Mouse (Mus musculus): ENCODE data around the gene Efr3b. TPM values are rescaled to one million over a fixed set of nuclear protein-coding genes. Genes with fewer than 3 reads are reported as not detected.

Efr3b gene
- 10.3 and 11.9 TPM in 2 replicates for polyA plus RNA-seq (2016; fragmentation: Nextera tagmentation; extraction: Ambion mirVana)

- Histone ChIP-seq H3K9me3 (0 out of 2 replicates have a peak, but pooled peaks cover 5% of the 10 kb centered on the region), H3K27me3 (peaks cover 15% of the 10 kb centered on the region; the same call in 1 of the 2 replicates), H3K9ac (peak within 1 kb of the TSS; percentile 82), H3K4me2 (replicated peaks) (peak within 1 kb of the TSS; percentile 88), H3K36me3 (no peaks in the 10 kb centered on the region), H3K27ac (peak within 1 kb of the TSS; percentile 46; the same call in 1 of the 2 replicates), H3K4me1 (peaks cover 9% of the 10 kb centered on the region), H3K4me3 (peak within 1 kb of the TSS; percentile 78)
- under 1% methylated on average over 66 of the region's 78 CpGs for WGBS
- peak; percentile 93 for ATAC-seq (ENCODE audit: insufficient number of reproducible peaks, insufficient read depth, low FRiP score, low TSS enrichment)
Measured at GRCm38 (mm10) chr12:4038061-4039041, at the start of gene Efr3b. Gene Efr3b (minus strand): TSS chr12:4038915.

- 72% methylated on average over 8 of the region's 8 CpGs for WGBS
- Histone ChIP-seq H3K9ac (no peak overlapping the region), H3K27me3 (no peaks in the 10 kb centered on the region), H3K36me3 (peaks cover 20% of the 10 kb centered on the region), H3K27ac (no peak overlapping the region; the same call in 1 of the 2 replicates), H3K4me1 (peaks cover 7% of the 10 kb centered on the region; the same call in 1 of the 2 replicates), H3K9me3 (no peaks in the 10 kb centered on the region), H3K4me3 (peak overlapping the region; percentile 55; the same call in 1 of the 2 replicates), H3K4me2 (replicated peaks) (peak overlapping the region; percentile 62)
- ATAC-seq (ENCODE audit: insufficient number of reproducible peaks, insufficient read depth, low FRiP score, low TSS enrichment) = no peak
Measured at GRCm38 (mm10) chr12:4083441-4083840, 44.7 kb upstream of the Efr3b start.

GRCm38 (mm10) chr12:4082132-4083001 lies 43.7 kb upstream of the Efr3b start, which contains the start of gene Dnajc27:
Gene Dnajc27 (plus strand): TSS chr12:4082583.
- H3K4me1 ChIP-seq = peaks cover 7% of the 10 kb centered on the region; the same call in 1 of the 2 replicates
- H3K9me3 ChIP-seq = no peaks in the 10 kb centered on the region
- H3K27ac ChIP-seq = peak within 1 kb of the TSS; percentile 95
- 6% methylated on average over 59 of the region's 59 CpGs for WGBS
- peak within 1 kb of the TSS; percentile 55 for H3K4me3 ChIP-seq
- H3K36me3 ChIP-seq = peaks cover 17% of the 10 kb centered on the region
- H3K9ac ChIP-seq = peak within 1 kb of the TSS; percentile 70
- ATAC-seq (ENCODE audit: insufficient number of reproducible peaks, insufficient read depth, low FRiP score, low TSS enrichment) = peak; percentile 95
- peak within 1 kb of the TSS; percentile 62 for H3K4me2 ChIP-seq (replicated peaks)
- H3K27me3 ChIP-seq = no peaks in the 10 kb centered on the region; the same call in 1 of the 2 replicates

- Histone ChIP-seq H3K9ac (no peak overlapping the region), H3K27ac (no peak overlapping the region), H3K4me3 (no peak overlapping the region), H3K4me1 (peaks cover 7% of the 10 kb centered on the region; the same call in 1 of the 2 replicates), H3K9me3 (no peaks in the 10 kb centered on the region), H3K4me2 (replicated peaks) (no peak overlapping the region), H3K27me3 (no peaks in the 10 kb centered on the region; the same call in 1 of the 2 replicates), H3K36me3 (no peaks in the 10 kb centered on the region)
- 0% methylated on average over 2 of the region's 2 CpGs for WGBS
- no peak for ATAC-seq (ENCODE audit: insufficient number of reproducible peaks, insufficient read depth, low FRiP score, low TSS enrichment)
Measured at GRCm38 (mm10) chr12:4080311-4080710, 41.6 kb upstream of the Efr3b start.

GRCm38 (mm10) chr12:4078069-4078468 lies 39.4 kb upstream of the Efr3b start:
- Histone ChIP-seq H3K36me3 (no peaks in the 10 kb centered on the region), H3K4me3 (no peak overlapping the region), H3K9me3 (no peaks in the 10 kb centered on the region), H3K27me3 (no peaks in the 10 kb centered on the region; the same call in 1 of the 2 replicates), H3K4me2 (replicated peaks) (no peak overlapping the region), H3K4me1 (peaks cover 7% of the 10 kb centered on the region; the same call in 1 of the 2 replicates), H3K9ac (no peak overlapping the region), H3K27ac (no peak overlapping the region)
- ATAC-seq (ENCODE audit: insufficient number of reproducible peaks, insufficient read depth, low FRiP score, low TSS enrichment) = no peak
- WGBS = 68% methylated on average over 1 of the region's 1 CpGs

- Histone ChIP-seq H3K27me3 (no peaks in the 10 kb centered on the region; the same call in 1 of the 2 replicates), H3K9me3 (no peaks in the 10 kb centered on the region), H3K36me3 (no peaks in the 10 kb centered on the region), H3K9ac (no peak overlapping the region), H3K4me1 (no peaks in the 10 kb centered on the region), H3K4me3 (no peak overlapping the region), H3K27ac (no peak overlapping the region), H3K4me2 (replicated peaks) (no peak overlapping the region)
- ATAC-seq (ENCODE audit: insufficient number of reproducible peaks, insufficient read depth, low FRiP score, low TSS enrichment) = no peak
Measured at GRCm38 (mm10) chr12:4076383-4076782, 37.7 kb upstream of the Efr3b start.

- no peaks in the 10 kb centered on the region for H3K9me3 ChIP-seq
- WGBS = 69% methylated on average over 8 of the region's 8 CpGs
- H3K27me3 ChIP-seq = no peaks in the 10 kb centered on the region; the same call in 1 of the 2 replicates
- no peak overlapping the region for H3K27ac ChIP-seq
- no peaks in the 10 kb centered on the region for H3K36me3 ChIP-seq
- no peak overlapping the region for H3K4me2 ChIP-seq (replicated peaks)
- no peaks in the 10 kb centered on the region for H3K4me1 ChIP-seq
- no peak for ATAC-seq (ENCODE audit: insufficient number of reproducible peaks, insufficient read depth, low FRiP score, low TSS enrichment)
- H3K4me3 ChIP-seq = no peak overlapping the region
- no peak overlapping the region for H3K9ac ChIP-seq
Measured at GRCm38 (mm10) chr12:4075407-4075806, 36.7 kb upstream of the Efr3b start.

GRCm38 (mm10) chr12:4071671-4072070 lies 33.0 kb upstream of the Efr3b start:
- Histone ChIP-seq H3K27ac (no peak overlapping the region), H3K36me3 (no peaks in the 10 kb centered on the region), H3K4me2 (replicated peaks) (no peak overlapping the region), H3K27me3 (no peaks in the 10 kb centered on the region), H3K4me1 (no peaks in the 10 kb centered on the region), H3K4me3 (no peak overlapping the region), H3K9ac (no peak overlapping the region), H3K9me3 (no peaks in the 10 kb centered on the region)
- WGBS = 75% methylated on average over 9 of the region's 9 CpGs
- no peak for ATAC-seq (ENCODE audit: insufficient number of reproducible peaks, insufficient read depth, low FRiP score, low TSS enrichment)

GRCm38 (mm10) chr12:4068551-4068950 lies 29.8 kb upstream of the Efr3b start:
- Histone ChIP-seq H3K4me3 (no peak overlapping the region), H3K9ac (no peak overlapping the region), H3K27ac (no peak overlapping the region), H3K9me3 (no peaks in the 10 kb centered on the region), H3K27me3 (no peaks in the 10 kb centered on the region), H3K36me3 (no peaks in the 10 kb centered on the region), H3K4me2 (replicated peaks) (no peak overlapping the region), H3K4me1 (no peaks in the 10 kb centered on the region)
- ATAC-seq (ENCODE audit: insufficient number of reproducible peaks, insufficient read depth, low FRiP score, low TSS enrichment) = no peak
- 85% methylated on average over 4 of the region's 4 CpGs for WGBS

- no peaks in the 10 kb centered on the region for H3K9me3 ChIP-seq
- H3K36me3 ChIP-seq = no peaks in the 10 kb centered on the region
- no peak overlapping the region for H3K27ac ChIP-seq
- no peak overlapping the region for H3K4me2 ChIP-seq (replicated peaks)
- H3K27me3 ChIP-seq = no peaks in the 10 kb centered on the region
- no peak for ATAC-seq (ENCODE audit: insufficient number of reproducible peaks, insufficient read depth, low FRiP score, low TSS enrichment)
- H3K9ac ChIP-seq = no peak overlapping the region
- no peaks in the 10 kb centered on the region for H3K4me1 ChIP-seq
- H3K4me3 ChIP-seq = no peak overlapping the region
- 56% methylated on average over 6 of the region's 6 CpGs for WGBS
Measured at GRCm38 (mm10) chr12:4066681-4067459, 28.2 kb upstream of the Efr3b start.

GRCm38 (mm10) chr12:4065944-4066343 lies 27.2 kb upstream of the Efr3b start:
- H3K36me3 ChIP-seq = no peaks in the 10 kb centered on the region
- 75% methylated on average over 8 of the region's 8 CpGs for WGBS
- no peaks in the 10 kb centered on the region for H3K27me3 ChIP-seq
- H3K27ac ChIP-seq = no peak overlapping the region
- no peak for ATAC-seq (ENCODE audit: insufficient number of reproducible peaks, insufficient read depth, low FRiP score, low TSS enrichment)
- no peaks in the 10 kb centered on the region for H3K9me3 ChIP-seq
- no peak overlapping the region for H3K9ac ChIP-seq
- H3K4me1 ChIP-seq = no peaks in the 10 kb centered on the region
- no peak overlapping the region for H3K4me2 ChIP-seq (replicated peaks)
- H3K4me3 ChIP-seq = no peak overlapping the region

Data from embryonic facial prominence, embryonic 12.5 days (tissue).